Mouse (Mus musculus) cerebellum, adult 9-11 months (tissue): Measurements from ENCODE around the gene Gm21992.

Source experiments
- DNase-seq: peaks from one replicate; pipeline ENCODE4 v3.0.0; 2022

The Gm21992 gene

DNA sequence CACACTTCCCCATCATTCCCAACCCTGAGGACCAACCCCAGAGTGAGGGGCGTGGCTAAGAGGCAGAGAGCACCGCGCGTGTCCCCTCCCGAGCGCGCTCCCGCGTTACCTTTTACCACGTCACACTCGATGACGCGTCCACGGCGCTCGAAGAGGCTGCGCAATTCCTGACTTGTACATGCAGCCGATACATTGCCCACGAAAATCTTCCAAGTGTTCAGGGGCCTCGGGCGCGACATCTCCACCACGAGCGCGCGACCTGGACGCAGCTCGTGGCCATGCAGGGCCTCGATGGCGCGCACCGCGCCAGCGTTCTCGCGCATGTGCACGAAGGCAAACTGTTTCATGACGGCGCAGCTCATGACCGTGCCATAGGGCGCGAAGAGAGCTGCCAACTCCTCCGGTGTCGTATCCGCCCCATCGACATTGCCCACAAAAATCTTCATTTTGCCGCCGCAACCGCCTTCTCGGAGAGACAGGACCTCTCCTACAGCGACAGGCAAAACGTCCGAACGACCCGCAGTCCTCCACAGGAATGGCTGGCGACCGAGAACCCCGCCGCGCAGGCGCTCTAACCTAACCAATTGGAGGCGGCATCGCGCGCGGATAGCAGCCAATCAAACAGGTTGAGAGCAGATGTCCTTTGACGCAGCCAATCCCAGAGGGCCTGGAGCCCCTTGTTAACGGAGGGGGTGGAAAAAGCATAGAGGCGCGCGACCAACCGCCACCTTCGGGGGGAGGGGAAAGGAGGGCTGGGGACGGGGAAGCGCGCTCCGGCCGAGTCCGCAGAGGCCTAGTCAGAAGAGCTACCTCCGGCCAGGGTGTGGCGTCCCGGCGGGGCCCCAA is at the start of gene Gm21992, which contains the start of gene Rbm14:
TSS of gene Gm21992 (minus strand) at position 550 of the 846 bp plus-strand sequence.
TSS of gene Rbm14 (minus strand) at position 572 of the 846 bp plus-strand sequence.
- DNase-seq = peak; percentile 99

DNA sequence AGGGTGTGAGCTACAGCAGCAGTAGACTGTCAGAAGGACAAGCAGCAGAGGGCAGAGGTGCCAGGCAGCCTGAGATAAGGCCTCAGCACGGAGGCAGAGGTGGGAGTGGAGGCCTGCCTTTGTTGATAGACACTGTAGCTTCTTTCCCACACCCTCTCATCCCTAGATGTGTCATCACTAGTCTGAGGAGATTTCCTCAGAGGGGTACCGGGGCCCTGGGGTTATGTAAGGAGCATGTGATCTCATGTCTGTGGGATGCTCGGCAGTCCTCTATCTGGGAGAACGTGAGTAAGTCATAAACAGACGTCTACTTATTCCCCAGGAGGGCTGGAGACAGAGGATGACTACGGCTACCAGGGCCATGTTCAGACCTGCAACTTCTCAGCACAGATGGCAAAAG is 47.7 kb upstream of the Gm21992 start:
- DNase-seq = no peak

DNA sequence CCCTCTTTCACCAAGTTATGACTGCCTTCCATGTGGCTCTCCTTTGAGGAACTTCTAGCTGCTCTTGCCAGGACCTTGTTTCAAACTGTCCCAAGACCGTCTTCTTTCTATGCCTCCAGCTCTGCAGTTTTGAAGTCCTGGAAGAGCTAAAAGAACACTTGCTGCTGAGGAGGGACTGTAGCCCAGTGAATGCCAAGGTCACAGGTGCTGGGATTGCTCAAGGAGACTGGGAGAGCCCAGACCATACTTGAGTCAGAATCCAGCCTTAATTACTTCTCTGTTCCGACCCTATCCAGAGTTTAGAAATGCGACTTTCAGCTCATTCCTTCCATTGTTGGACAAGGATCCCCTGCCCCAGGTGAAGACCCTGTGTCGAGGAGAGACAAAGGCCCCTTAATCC is 44.5 kb upstream of the Gm21992 start:
- no peak for DNase-seq

DNA sequence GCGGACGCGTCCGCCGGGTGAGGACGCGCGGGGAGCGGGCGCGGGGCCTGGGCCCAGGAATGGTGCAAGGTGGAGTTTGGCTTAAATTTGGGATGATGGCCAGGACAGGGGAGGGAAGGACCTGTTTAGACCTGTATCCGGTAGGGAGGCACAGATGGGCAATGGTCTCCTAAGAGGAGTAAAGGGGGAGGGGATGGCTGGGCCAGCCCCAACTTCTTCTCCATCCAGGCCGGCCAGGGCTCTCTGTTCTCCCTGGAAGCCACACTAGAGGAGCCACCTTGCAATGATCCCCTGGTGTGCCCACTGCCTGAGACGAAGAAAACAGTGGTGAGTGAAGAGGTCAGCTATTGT is 44.0 kb upstream of the Gm21992 start:
- no peak for DNase-seq

DNA sequence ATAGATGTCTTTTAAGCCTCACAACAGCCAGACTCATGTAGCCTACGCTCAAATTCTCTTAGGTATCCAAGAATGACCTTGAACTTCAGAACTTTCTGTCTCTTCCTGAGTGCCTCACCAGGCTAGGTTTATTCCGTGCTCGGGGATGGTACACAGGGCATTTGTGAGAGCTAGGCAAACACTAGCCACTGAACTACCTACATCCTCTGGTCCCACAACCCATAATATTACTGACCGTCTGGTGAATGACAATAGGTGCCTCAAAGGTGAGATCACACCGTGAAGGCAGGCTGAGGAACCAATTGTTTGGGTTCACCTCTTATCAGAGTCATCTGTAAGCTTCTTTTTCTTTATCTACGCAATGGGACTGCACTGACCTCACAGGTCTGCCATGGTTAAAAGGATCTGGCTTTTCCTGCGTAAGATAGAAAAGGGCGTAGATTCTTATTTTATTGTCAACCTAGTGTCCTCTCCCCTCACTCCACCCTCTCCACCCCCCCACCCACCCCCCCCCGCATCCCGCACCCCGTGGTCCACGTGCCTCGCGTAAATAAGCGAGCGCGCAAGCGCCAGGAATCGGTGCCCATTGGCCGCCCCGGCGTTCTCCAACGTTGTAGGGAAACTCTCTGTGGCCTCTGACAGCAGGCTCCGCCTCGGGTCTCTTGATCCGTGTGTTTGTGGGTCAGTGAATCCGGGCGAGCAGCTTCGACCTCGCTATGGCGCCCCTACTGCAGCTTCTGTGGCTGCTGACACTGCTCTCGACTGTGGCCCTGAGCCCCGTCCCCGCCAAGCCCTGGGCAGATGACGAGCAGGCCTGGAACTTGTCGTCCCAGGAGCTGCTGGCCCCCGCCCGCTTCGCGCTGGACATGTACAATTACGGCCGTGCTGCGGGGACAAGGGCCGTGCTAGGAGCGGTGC is 43.4 kb upstream of the Gm21992 start, which contains the start of gene Ctsf:
TSS of gene Ctsf (plus strand) at position 579 of the 918 bp plus-strand sequence.
- DNase-seq = peak; percentile 96

DNA sequence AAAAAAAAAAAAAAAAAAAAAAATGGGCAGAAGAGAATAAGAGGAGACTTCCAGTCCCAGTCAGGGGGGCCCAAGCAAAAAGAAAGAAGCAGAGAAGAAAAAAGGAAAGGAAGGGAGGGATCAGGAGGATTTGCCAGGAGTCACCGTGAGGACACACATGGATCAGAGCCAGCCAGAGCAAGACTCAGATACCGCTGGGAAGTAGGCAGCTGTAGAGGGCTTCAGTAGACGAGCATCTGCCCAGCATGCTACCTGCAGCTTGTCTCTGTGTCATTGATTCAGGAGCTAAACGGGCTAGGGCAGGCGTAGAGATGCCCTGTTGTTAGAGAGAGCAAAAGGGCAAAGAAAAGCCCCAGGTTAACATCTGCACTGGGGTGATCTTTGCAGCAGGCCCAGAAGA is 38.9 kb upstream of the Gm21992 start:
- DNase-seq = no peak

DNA sequence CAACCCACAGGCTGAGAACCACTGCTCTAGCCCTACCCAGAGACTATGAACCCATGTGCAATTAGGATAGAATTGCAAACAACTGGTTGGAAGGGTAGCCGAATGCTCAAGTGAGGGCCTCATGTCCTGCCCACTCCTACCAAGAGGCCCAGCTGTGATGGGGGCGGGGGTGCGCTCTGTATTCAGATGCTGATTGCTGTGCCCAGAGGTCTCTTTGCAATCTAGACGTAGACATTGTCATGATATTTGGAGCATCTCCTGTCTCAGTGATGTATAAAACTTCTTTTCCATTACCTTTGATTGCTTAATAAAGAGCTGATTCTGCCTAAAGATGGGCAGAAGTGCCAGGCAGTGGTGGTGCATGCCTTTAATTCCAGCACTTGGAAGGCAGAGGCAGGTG is 38.4 kb upstream of the Gm21992 start:
- DNase-seq = no peak

DNA sequence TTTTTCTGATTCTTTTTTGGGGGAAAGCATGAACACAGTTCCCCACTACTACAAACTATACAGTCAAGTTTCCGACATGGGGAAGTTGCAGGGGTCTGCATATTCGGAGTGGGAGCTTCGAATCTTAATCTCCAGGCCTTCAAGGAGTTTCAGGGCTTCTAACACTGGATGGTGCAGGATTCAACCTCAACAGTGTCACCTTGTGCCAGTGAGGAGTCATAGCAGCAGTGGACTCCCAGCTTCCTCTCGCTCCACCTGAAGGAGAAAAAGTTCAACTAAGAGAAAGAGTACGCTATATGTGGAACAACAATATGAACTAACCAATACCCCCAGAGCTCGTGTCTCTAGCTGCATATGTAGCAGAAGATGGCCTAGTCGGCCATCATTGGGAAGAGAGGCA is 36.1 kb upstream of the Gm21992 start:
- DNase-seq = no peak

DNA sequence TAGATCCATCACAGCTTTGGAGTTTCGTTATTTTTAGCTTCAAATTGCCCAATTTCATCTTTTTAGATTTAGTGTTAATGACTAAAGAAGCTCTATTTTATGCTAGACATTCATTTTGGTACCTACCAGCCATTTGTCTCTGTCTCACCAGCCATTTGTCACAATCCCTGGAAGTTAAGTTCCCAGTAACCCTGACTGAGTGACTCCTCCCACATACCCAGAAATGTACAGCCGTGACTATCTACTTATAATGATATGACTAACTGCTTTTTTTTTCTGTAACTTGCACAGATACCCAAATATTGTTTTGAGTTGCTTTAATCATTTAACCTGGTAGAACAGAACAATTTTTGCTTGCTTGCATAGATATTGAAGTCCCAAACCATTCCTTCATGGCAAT is 34.4 kb upstream of the Gm21992 start:
- no peak for DNase-seq

DNA sequence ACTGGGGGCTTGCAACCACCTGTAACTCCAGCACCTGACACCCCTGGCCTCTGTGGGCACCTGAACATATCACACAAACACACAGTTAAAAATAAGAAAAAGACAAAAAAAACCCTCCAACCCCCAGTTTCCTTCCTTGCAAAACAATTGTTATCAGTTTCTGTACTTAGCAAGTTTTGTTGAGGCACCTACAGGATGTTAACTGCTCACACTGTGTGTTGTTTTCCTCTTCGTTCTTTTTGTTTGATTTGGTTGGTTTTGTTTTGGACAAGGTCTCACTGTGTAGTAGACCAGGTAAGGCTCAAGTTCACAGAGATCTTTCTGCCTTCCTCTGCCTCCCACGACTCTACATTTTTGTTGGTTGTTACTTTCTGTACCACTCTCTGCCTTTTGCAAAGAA is 31.2 kb upstream of the Gm21992 start:
- DNase-seq = no peak

DNA sequence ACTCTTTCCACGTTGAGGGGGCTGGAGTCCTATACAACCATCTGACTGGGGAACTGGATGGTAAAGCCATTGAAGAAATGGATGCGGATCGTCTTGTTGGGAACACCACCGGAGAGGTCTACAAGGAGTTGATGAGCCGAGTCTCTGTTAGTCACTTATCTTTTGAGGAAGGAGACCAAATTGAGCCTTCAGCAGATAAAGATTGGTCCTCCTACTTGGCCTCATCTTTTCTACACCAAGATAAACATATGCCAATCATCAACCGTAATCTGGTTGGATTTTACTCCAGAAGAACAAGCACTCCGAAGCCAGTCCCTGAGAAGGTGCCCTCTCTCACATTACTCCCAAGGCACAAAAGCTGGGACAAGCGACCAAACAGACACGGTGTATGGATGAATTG is 29.4 kb upstream of the Gm21992 start:
- no peak for DNase-seq

DNA sequence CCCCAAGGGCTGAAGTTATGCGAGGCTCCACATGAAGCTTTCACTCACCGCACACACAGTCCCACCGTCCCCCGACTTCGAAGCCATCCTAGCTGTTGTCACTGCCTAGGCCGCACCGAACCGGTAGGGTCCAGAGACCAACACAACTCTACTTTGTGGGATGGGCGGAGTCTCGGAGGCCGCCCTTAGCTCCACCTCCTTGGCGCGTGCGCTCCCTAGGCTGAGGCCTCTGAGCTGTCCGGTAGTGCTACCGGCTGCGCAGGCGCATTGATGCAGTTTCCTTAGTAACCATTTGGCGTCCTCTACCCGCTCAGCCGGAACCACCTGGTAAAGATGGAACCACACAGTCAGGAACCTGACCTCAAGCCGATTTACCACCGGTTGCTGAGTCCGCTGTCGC is 27.7 kb upstream of the Gm21992 start, which contains the start of the genes Ccs and Ccdc87:
TSS of gene Ccs (minus strand) at position 184 of the 400 bp plus-strand sequence.
TSS of gene Ccdc87 (plus strand) at position 218 of the 400 bp plus-strand sequence.
- peak; percentile 97 for DNase-seq

DNA sequence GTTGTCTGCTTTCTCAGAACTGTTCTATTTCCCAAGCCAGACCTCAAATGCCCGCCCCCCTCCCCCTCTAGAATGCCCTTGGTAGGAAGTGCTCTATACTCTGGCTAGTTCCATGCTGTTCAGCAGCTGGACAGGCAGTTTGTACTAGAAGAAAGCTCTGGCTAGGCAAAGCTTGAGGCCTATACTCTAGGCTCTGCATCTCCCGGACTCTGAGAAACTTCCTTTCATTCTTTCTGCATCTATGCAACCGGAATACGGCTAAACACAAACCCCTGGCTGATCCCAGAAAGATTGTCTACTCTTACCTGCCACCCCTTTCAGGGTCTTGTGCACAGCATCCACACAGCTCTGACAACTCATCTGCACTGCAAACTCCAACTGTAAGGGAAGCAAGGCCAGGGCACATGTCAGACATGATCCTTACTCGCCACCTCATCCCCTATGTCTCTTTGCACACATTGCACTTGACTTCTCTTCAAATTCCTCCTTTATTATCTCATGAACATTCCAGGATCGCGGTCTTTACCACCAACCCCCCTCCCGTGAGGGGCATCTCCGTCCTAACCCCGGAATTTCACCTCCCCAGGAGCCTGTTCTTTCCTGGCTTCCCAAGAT is 27.2 kb upstream of the Gm21992 start:
- DNase-seq = no peak

DNA sequence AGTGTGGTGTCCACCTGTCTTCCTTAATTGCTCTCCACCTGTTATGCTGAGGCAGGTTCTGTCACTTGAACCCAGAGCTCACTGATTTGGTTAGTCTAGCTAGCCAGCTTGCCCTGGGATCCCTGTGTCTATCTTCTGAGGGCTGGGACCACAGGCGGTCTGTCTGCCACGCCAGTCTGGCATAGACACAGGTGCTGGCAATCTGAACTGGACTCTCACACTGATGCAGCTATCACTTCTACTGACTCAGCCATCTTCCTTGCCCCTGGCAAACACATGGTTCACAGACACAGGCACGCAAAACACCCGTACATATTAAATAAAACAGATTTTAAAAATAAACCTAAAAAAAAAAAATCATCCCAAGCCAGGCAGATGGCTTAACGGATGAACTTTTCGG is 25.6 kb upstream of the Gm21992 start:
- DNase-seq = no peak

DNA sequence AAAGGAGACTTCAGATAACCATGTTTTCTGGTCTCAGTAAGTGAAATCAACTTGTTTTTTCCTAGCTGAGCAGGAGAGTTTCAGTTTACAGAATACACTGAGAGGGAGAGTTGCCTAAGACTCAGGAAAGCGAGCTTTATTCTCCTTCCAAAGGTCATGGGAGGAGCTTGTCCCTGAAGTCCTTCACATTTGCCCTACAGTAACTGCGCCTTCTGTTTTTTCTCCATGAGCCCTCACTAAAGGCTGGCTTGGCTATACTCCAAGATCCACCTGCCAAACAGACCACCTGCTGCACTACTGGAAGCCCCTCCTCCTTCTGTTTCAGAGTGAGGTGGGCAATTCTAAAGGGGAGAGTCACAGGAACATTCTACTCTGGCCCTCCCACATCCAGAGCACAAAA is 24.7 kb upstream of the Gm21992 start:
- no peak for DNase-seq

DNA sequence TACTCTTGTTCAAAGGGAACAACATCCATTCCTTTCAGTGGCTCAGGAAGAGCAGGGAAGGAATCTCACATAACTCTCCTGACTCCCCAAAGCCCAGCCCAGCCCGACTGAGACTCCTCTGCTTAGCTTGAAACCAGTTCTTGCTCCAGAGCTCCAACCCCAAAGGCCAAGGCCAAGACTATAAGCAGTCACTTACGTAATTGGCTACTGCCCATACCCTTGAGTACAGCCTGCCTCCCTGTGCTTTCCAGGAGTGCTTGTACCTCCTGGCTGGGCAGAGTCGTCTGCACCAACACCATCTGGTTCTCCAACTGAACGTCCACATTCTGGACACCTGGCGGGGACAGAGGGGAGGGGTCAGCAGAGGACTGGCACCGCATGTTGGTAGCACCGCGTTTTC is 22.6 kb upstream of the Gm21992 start:
- no peak for DNase-seq

DNA sequence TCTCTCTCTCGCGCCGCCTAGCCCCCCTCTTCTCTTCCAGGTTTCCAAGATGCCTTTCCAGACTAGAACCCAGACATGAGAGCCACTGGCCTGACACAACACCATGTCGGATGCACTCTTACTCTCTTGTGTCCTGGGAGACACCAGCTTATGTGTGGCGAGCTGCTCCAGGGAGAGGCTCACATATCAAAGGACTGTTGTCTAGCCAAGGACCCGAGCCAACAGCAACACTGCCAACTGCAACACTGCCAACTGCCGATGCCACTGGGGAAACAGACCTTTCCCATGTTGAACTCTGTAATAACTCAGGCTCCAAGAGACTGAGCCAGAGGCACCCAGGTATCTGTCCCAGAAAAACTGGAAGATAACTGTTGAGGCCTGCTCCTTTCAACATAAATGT is 17.7 kb upstream of the Gm21992 start:
- peak; percentile 82 for DNase-seq

DNA sequence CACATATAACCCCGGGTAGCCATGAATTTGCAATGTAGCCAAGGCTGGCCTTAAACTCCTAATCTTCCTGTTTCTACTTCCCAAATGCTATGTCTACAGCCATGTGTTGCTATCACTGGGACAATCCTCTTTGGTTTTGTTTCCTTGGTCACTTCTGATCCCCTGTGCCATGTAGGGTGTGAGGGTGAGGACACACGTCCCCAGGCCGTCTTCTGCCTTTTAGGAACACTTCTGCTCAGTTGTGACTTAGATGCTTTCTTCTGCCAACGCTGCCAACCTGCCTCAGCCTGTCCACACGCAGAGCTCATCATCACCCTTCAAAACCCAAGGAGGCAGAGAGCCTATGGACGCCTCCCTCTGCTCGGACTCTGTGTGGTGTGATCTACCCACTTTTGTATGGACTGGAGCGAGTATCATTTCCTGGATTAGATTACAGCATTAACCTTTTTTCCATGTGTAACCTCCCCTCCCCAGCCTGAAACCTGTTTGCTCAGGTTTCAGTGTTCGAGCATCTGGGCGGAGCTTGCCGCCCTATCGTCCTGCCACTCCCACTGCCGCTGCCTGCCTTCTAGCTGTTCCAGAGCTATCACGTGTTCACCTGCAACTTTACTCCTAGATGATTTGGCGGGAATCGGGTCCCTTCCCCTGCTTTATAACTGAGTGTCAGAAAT is 17.2 kb upstream of the Gm21992 start:
- DNase-seq = no peak

DNA sequence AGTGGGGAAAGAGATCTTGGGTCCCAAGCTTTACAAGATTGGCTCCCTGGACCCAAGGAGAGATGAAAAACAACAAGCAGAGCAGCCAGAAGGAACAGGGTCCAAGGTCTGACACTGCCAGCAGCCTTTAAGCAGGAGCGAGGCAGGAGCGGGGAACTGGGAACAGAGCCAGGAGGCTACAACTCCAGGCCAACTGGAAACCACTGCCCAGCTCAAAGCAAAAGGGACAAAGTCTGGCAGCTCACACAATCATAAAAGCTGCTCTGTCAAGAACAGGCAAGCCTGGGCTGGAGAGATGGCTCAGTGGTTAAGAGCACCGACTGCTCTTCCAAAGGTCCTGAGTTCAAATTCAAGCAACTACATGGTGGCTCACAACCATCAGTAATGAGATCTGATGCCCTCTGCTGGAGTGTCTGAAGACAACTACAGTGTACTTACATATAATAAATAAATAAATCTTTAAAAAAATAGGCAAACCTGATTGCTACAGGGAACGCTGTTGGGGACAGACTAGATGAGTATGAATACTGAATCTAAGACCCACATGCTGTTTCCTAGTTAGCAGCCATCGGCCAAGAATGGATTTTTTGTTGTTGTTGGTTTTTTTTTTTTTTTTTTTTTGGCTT is 9.4 kb upstream of the Gm21992 start:
- peak; percentile 54 for DNase-seq

DNA sequence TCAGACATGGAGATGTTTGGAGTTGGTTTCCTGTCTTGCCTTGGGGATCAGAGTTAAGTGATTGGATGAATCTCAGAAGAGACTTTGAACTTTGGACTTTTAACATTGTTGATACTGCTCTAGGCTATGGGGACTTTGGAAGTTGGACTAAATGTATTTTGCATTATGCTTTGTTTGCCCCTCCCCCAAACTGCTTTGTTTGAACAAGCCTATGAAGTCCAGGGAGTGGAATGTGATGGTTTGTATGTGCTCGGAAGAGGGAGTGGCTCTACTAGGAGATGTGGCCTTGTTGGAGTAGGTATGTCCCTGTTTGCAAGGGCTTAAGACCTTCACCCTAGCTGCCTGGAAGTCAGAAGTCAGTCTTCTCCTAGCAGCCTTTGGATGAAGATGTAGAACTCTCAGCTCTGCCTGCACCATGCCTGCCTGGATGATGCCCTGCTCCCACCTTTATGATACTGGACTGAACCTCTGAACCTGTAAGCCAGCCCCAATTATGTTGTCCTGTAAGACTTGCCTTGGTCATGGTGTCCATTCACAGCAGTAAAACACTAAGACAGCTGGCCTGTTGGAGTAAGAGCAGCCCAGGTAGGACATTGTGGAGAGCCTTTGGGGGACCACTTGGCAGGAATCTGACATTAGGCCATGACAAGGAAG is 5.9 kb upstream of the Gm21992 start:
- no peak for DNase-seq

DNA sequence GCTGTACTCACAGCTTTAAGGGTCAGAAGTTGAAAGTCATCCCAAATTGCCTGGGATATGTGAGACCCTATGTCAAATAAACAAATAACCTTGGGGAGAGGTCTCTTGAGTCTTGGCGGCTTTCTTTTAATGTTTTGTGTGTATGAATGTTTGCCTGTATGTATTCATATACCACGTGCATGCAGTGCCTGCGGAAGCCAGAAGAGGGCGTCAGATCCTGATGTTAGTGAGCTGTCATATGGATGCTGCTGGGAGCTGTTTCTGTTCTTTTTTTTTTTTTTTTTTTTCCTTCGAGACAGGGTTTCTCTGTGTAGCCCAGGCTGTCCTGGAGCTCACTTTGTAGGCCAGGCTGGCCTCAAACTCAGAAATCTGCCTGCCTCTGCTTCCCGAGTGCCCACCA is 1.6 kb upstream of the Gm21992 start:
- peak; percentile 38 for DNase-seq
